Mouse (Mus musculus): ENCODE data around the gene Polr3f. TPM values are rescaled to one million over a fixed set of nuclear protein-coding genes. Genes with fewer than 3 reads are reported as not detected.

The Polr3f gene
- polyA plus RNA-seq, 1 experiment: 21.4 TPM

GRCm38 (mm10) chr2:144545481-144545880 is 18.0 kb downstream of the Polr3f start:
- Histone ChIP-seq H3K4me1 (ENCODE audit: control insufficient read depth, insufficient read depth, low read length) (no peaks in the 10 kb centered on the region; the same call in 1 of the 2 replicates), H3K27me3 (ENCODE audit: control insufficient read depth, insufficient read depth, low read length) (no peaks in the 10 kb centered on the region), H3K4me3 (replicated peaks; ENCODE audit: insufficient read depth, low read depth, low read length) (no peak overlapping the region), H3K27ac (ENCODE audit: insufficient read depth, low read length) (no peak overlapping the region)
- TF ChIP-seq CTCF (IDR thresholded peaks at IDR 0.05; ENCODE audit: borderline replicate concordance, insufficient read depth, low read depth, low read length) (no peak), POLR2A (IDR thresholded peaks at IDR 0.05; ENCODE audit: borderline replicate concordance, insufficient read depth, low read length) (no peak)
- DNase-seq: no peak
- 40% methylated on average over 1 of the region's 1 CpGs for WGBS

GRCm38 (mm10) chr2:144547559-144547958 is 20.0 kb downstream of the Polr3f start:
- no peak overlapping the region for H3K27ac ChIP-seq (ENCODE audit: insufficient read depth, low read length)
- WGBS: 84% methylated on average over 4 of the region's 4 CpGs
- no peak for TF ChIP-seq POLR2A (IDR thresholded peaks at IDR 0.05; ENCODE audit: borderline replicate concordance, insufficient read depth, low read length)
- no peak for TF ChIP-seq CTCF (IDR thresholded peaks at IDR 0.05; ENCODE audit: borderline replicate concordance, insufficient read depth, low read depth, low read length)
- no peak overlapping the region for H3K4me3 ChIP-seq (replicated peaks; ENCODE audit: insufficient read depth, low read depth, low read length)
- H3K27me3 ChIP-seq (ENCODE audit: control insufficient read depth, insufficient read depth, low read length): no peaks in the 10 kb centered on the region
- H3K4me1 ChIP-seq (ENCODE audit: control insufficient read depth, insufficient read depth, low read length): no peaks in the 10 kb centered on the region; the same call in 1 of the 2 replicates
- DNase-seq: no peak

GRCm38 (mm10) chr2:144550529-144550928 is 23.0 kb downstream of the Polr3f start, which contains the start of gene Rbbp9:
Gene Rbbp9, minus strand, starts transcription at chr2:144550869.
- Histone ChIP-seq H3K27ac (ENCODE audit: insufficient read depth, low read length) (peak within 1 kb of the TSS; percentile 17), H3K27me3 (ENCODE audit: control insufficient read depth, insufficient read depth, low read length) (no peaks in the 10 kb centered on the region), H3K4me1 (ENCODE audit: control insufficient read depth, insufficient read depth, low read length) (no peaks in the 10 kb centered on the region; the same call in 1 of the 2 replicates), H3K4me3 (replicated peaks; ENCODE audit: insufficient read depth, low read depth, low read length) (peak within 1 kb of the TSS; percentile 78)
- DNase-seq: peak; percentile 72 to 76
- WGBS: under 1% methylated on average over 17 of the region's 17 CpGs
- TF ChIP-seq CTCF (IDR thresholded peaks at IDR 0.05; ENCODE audit: borderline replicate concordance, insufficient read depth, low read depth, low read length): no peak
- TF ChIP-seq POLR2A (IDR thresholded peaks at IDR 0.05; ENCODE audit: borderline replicate concordance, insufficient read depth, low read length): peak; percentile 75; the same call in 1 of the 2 replicates

GRCm38 (mm10) chr2:144553905-144554304 is 26.4 kb downstream of the Polr3f start:
- TF ChIP-seq POLR2A (IDR thresholded peaks at IDR 0.05; ENCODE audit: borderline replicate concordance, insufficient read depth, low read length): no peak
- TF ChIP-seq CTCF (IDR thresholded peaks at IDR 0.05; ENCODE audit: borderline replicate concordance, insufficient read depth, low read depth, low read length): no peak
- WGBS: 95% methylated on average over 3 of the region's 3 CpGs
- Histone ChIP-seq H3K4me1 (ENCODE audit: control insufficient read depth, insufficient read depth, low read length) (no peaks in the 10 kb centered on the region; the same call in 1 of the 2 replicates), H3K27me3 (ENCODE audit: control insufficient read depth, insufficient read depth, low read length) (no peaks in the 10 kb centered on the region), H3K4me3 (replicated peaks; ENCODE audit: insufficient read depth, low read depth, low read length) (no peak overlapping the region), H3K27ac (ENCODE audit: insufficient read depth, low read length) (no peak overlapping the region)
- DNase-seq: no peak

- peak overlapping the region; percentile 58 for H3K27ac ChIP-seq (ENCODE audit: insufficient read depth, low read length)
- peak overlapping the region; percentile 94 for H3K4me3 ChIP-seq (replicated peaks; ENCODE audit: insufficient read depth, low read depth, low read length)
- WGBS: 1% methylated on average over 14 of the region's 14 CpGs
- no peaks in the 10 kb centered on the region for H3K4me1 ChIP-seq (ENCODE audit: control insufficient read depth, insufficient read depth, low read length)
- DNase-seq: no peak
- TF ChIP-seq POLR2A (IDR thresholded peaks at IDR 0.05; ENCODE audit: borderline replicate concordance, insufficient read depth, low read length) (no peak), CTCF (IDR thresholded peaks at IDR 0.05; ENCODE audit: borderline replicate concordance, insufficient read depth, low read depth, low read length) (no peak)
- H3K27me3 ChIP-seq (ENCODE audit: control insufficient read depth, insufficient read depth, low read length): no peaks in the 10 kb centered on the region
Measured at GRCm38 (mm10) chr2:144555286-144555819, 27.8 kb downstream of the Polr3f start.

GRCm38 (mm10) chr2:144555820-144556552 is 28.5 kb downstream of the Polr3f start, which contains the start of gene Sec23b:
Gene Sec23b, plus strand, starts transcription at chr2:144556229.
- DNase-seq: peak; percentile 98
- Histone ChIP-seq H3K4me1 (ENCODE audit: control insufficient read depth, insufficient read depth, low read length) (no peaks in the 10 kb centered on the region), H3K27ac (ENCODE audit: insufficient read depth, low read length) (peak within 1 kb of the TSS; percentile 58), H3K27me3 (ENCODE audit: control insufficient read depth, insufficient read depth, low read length) (no peaks in the 10 kb centered on the region), H3K4me3 (replicated peaks; ENCODE audit: insufficient read depth, low read depth, low read length) (peak within 1 kb of the TSS; percentile 94)
- WGBS: under 1% methylated on average over 44 of the region's 44 CpGs
- TF ChIP-seq POLR2A (IDR thresholded peaks at IDR 0.05; ENCODE audit: borderline replicate concordance, insufficient read depth, low read length) (peak; percentile 74), CTCF (IDR thresholded peaks at IDR 0.05; ENCODE audit: borderline replicate concordance, insufficient read depth, low read depth, low read length) (no peak)

- Histone ChIP-seq H3K4me3 (replicated peaks; ENCODE audit: insufficient read depth, low read depth, low read length) (no peak overlapping the region), H3K27me3 (ENCODE audit: control insufficient read depth, insufficient read depth, low read length) (no peaks in the 10 kb centered on the region), H3K4me1 (ENCODE audit: control insufficient read depth, insufficient read depth, low read length) (no peaks in the 10 kb centered on the region), H3K27ac (ENCODE audit: insufficient read depth, low read length) (no peak overlapping the region)
- WGBS: 82% methylated on average over 4 of the region's 4 CpGs
- no peak for DNase-seq
- TF ChIP-seq POLR2A (IDR thresholded peaks at IDR 0.05; ENCODE audit: borderline replicate concordance, insufficient read depth, low read length) (no peak), CTCF (IDR thresholded peaks at IDR 0.05; ENCODE audit: borderline replicate concordance, insufficient read depth, low read depth, low read length) (peak; percentile 30; the same call in 1 of the 2 replicates)
Measured at GRCm38 (mm10) chr2:144588723-144589122, 61.2 kb downstream of the Polr3f start.

Other genes with a start within 250 kb of the Polr3f start
- gene Ovol2, start 195.6 kb upstream of the Polr3f start, polyA plus RNA-seq (2012; rRNA removed): not detected in 2 replicates
- gene Kat14, start 158.7 kb upstream of the Polr3f start, polyA plus RNA-seq (2012; rRNA removed): 34.1 and 35.3 TPM in 2 replicates
- not detected in 2 replicates for gene Pet117, start 158.7 kb upstream of the Polr3f start, polyA plus RNA-seq (2012; rRNA removed)
- 83.3 and 94.1 TPM in 2 replicates for gene Dzank1, start 304 bp upstream of the Polr3f start, polyA plus RNA-seq (2012; rRNA removed)
- gene Rbbp9, start 23.2 kb downstream of the Polr3f start, polyA plus RNA-seq (2012; rRNA removed): 30.1 and 30.2 TPM in 2 replicates
- 65.3 and 72.8 TPM in 2 replicates for gene Sec23b, start 28.5 kb downstream of the Polr3f start, polyA plus RNA-seq (2012; rRNA removed)
- gene Smim26, start 66.3 kb downstream of the Polr3f start, polyA plus RNA-seq (2012; rRNA removed): 87.1 and 99.1 TPM in 2 replicates
- gene Dtd1, start 72.2 kb downstream of the Polr3f start, polyA plus RNA-seq (2012; rRNA removed): 74.5 and 75.3 TPM in 2 replicates